Mouse (Mus musculus) megakaryocyte, adult 5-6 weeks (primary cell): ENCODE results near the gene Cdk19. TPM values are rescaled to one million over a fixed set of nuclear protein-coding genes. Genes with fewer than 3 reads are reported as not detected.
"Not testable (repeated sequence)": the region's sequence is repeated elsewhere in the genome, so short reads cannot be mapped to it uniquely, and the experiment has no call there.

Source experiments
- ATAC-seq: 2 replicates; pipeline ENCODE4 v1.8.0; 2016; ENCODE audit warnings: mild to moderate bottlenecking, inconsistent platforms; ENCODE audit not compliant: poor library complexity, severe bottlenecking
- total RNA-seq, 2 experiments: library from RNA; stranded (forward) in 1 of 2; stranded (reverse) in 1 of 2; fragments of 153-499, 151-499 nt in 1 of 2; fragments of 221-1000, 200-1000 nt in 1 of 2; gene quantifications; 2 replicates each; pipeline versions ENCODE4 v1.2.3 to v1.2.4; 2015 to 2017

The Cdk19 gene
- total RNA-seq, 2 experiments from 2014 or later: 55.6 to 68.0 TPM

DNA sequence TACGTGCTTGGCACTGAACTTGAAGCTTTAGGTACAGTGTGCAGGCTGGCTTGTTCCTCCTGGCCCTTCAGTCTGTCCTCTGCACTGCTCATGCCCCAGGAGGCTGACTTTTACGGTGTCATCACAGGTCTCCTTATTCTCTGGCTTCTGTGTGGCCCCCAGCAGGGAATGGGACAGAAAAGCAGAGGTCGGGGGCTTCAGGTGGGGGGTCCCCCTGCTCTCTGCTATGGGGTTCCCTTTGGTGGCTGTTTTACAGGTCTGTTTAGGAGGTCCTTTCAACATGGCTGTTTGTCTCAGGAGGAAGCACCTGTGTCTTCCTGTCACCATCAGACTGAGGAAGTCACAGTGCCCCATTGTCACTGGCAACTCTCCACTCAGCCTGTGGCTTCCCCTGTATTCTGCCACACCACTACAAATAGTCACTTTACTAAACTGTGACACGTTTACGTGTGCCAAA is 175.9 kb downstream of the Cdk19 start:
- peak; percentile 89 for ATAC-seq

DNA sequence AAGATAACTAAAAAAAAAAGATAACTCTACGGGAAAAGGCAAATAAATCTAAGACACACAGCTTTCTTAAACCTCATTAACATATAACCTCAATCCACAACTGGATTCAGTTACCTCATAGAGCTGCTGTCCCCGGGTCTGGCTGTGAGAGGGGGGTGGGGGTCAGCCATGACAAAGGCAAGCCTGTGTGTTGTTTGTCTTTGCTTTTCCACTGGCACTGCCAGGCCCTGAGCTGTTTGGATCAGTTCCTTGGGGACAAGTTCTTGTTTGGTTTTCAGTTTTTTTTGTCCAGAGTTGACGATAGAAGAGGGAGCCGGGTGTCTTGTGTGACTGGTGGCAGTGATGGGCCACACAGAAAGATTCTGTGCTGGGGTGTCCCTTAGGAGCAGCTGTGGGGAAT is 177.1 kb downstream of the Cdk19 start:
- no peak for ATAC-seq

DNA sequence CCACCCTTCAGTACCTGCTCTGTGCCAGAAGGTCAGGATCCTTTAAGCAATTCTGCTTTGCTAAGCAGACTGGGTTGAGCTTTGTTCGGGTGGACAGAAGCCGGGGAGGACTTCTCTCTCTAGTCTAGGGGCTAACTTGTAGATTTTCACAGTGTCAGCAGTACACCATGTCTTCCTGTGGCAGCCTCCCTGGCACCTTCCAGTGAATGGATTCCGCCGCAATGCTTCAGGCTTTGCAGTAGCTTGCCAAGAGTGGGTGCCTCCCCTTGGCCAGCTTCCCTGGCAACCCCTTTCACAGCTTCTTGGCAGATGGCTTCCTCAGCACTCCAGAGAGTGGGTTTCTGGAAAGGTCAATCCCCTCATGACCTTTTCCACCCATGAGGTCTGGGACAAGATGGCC is 180.2 kb downstream of the Cdk19 start:
- no peak for ATAC-seq

DNA sequence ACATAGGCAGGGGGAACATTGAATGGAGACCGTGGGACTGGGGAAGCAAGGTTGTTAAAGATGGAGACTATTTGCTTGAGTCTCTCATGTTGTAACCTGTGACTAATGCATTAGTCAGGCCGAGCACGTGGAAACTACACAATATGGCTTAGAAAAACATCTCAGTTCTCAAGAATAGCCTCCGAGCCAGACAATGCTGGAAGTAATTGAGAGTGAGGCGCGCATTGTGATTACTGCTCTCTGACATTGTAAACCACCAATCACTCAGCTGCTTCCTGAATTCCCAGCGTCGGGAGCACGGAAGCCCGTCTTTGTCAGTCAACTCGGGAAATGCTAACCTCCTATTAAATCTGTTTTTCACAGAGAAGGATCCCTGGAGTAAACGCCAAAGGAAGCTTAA is 182.2 kb downstream of the Cdk19 start:
- ATAC-seq: no peak

DNA sequence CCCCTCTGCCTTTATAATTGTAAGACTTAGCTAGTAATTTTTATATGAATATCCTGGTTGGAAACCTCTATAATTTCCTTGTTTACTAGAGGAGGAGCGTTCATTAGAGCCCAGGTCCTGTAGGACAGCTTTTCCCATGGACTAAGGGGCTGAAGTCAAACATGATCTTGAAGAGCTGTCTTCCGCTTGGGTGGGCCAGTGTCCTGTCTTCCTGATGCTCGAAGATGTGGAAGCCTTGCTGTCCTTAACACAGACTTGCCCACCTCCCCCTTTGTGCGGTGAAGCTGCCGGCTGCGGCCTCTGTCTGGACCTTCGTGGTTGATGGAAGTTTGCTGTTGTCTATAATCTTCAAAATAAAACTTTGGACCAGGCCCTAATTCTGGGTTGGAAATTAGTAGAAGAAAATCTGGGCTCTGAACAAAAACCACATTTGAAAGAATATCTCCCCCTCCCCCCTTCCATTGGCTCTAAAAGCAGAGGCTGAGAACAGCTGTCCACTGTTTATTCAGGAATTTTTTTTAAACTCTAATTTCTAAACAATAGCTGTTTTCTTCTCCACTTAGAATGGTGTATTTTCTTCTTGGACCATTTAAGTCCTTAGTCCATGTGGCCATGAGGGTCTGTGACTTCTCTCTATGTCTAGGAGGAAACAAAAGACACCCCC is 184.1 kb downstream of the Cdk19 start:
- no peak for ATAC-seq

DNA sequence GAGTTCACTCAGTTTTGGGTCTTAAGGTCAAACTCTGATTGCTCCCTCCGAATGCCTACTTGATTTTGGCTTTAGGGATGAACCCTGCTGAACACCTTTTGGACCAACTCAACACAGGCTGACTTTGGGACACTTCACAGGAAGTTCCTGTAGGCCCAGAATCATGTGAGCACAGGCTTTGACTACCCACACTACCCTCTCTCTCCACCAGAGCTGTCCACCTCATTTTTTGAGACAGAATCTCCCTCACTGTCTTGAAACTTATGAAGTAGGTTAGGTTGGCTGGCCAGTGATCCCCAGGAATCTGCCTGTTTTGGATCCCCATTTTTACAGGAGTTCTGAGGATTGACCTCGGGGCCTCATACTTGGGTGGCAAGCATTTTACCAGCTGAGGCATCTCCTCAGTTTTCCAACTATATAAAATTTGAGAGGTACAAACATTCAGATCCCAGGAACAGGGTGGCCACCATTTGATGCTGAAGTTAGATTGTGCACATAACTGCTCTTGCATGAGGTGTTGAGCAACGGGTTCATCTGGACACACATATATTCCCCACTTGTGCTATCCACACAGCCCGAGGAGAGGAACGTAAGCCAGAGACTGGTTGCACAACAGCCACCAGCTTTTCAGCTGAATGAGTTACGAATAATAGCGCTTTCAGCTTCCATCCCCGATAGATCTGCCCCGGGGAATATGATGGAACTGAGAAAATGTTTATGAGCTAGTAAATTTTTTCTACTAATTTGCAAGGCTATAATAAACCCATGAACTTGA is 184.9 kb downstream of the Cdk19 start:
- ATAC-seq: peak; percentile 36

DNA sequence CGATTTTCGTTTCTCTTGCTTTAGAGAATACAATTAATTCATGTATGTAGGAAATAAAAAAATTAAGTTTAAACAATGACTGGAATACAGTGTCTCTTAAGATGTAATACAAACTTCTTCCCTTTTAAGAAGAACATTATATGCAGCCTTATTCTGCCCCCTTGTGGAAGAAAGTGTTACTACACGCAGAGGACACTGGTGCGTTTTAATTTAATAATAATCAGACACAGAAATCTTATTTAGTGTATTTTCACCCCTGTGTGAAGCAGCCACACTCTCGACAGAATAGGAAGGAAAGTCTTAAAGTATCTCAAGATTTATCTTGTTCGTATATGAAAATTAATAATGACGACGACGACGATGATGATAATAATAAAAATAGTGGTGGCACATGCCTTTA is 185.6 kb downstream of the Cdk19 start:
- peak; percentile 35 for ATAC-seq

DNA sequence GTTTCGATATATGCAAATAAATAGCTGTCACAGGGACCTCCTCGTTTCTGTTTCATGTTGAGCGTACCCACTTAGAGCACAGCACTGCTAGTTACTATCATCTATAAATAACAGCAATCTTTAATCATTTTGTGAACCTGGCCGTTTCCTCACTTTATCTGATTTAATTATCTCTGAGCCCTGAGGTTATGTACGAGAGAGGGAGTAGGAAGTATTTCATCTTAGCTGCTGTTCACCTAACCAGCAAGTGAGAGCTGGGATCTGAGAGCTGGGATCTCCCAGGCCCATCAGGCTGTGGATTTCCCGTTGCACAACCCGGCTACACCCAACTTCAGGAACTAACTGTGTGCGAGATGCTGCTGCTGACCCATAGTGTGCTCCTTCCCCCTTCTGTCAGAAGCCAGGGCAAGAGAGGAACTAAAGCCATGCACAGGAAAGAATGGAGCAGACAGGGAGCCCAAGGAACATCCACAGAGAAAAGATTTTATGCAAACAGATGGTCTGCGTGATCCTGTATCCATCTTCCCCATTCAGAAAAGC is 186.3 kb downstream of the Cdk19 start:
- ATAC-seq: peak; percentile 72

DNA sequence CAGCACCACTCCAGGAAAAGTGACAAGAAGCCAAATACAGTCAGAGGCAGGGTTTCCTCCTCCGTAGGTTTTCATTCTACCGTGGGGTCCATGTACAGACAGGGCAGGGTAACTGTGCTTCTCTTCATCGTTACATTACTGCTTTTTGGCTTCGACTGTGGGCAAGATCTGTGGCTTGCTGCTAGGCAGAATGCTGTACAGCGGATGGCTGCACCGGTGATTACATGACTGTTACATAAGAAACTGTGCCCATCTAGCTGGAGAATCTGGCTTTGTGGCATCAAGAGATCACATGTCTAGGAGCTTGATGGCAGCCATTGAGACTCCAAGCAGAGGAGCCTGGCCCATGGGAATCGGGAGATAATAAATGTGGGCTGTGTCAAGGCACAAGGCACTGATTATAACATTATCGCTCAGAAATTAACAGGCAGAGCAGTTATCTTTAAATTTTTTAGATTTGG is 187.0 kb downstream of the Cdk19 start:
- 0 out of 2 replicates have a peak, but pooled peaks have one; percentile 8 for ATAC-seq

DNA sequence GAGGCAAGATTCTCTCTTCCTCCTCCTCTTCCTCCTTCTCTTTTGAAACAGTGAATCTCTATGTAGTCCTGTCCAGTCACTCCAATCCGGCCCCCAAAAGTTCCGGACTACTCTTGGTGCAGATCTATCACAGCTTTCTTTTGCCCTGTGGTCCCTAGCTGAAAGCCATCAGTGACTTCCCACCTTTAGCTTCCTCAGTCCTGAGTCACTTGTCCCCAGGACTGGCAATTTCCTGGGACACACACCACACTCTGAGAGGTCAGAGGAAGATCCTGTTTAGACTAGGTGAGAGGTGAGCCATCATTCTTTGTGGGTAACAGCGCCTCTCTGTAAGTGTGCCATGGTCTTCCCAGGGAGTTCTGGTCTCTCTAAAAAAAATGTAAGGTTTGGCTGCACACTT is 187.6 kb downstream of the Cdk19 start:
- no peak for ATAC-seq

DNA sequence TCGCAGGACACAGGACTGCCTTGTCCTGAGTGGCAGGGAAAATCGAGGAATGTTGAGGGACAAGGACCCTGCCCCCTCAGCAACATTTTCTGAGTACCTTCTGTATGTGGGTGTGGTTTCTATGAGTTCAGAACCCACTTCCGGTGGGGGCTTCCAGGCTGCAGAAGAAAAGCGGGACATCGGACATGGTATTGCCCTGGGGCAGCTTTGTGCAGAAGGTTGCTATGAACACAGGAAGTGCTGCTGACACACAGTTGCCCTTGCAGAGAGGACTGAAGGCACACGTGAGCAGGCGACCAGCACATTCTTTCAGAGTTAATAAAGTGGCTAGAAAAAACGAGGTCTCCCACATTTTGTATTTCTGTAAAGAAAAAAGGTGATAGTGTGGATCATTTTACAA is 188.2 kb downstream of the Cdk19 start:
- peak; percentile 46 for ATAC-seq

DNA sequence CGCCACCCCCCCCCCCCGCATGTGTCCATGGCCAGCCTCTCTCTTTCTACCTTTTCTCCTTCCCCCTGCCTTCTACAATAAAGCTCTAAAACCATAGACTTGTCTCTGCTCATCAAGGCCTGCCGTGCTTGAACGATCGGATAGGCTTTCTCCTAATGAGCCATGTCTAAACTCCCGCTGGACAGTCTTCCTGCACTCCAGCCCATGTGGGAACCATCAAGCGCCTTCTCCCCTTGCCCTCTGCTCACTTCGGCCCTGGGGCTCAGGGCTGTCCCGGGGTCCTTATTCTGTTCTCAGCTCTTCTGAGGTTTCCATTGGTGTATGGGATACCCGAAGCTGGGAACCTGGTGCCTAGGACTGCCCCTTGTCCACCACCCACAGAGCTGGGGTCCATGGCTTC is 189.3 kb downstream of the Cdk19 start:
- ATAC-seq: no peak

DNA sequence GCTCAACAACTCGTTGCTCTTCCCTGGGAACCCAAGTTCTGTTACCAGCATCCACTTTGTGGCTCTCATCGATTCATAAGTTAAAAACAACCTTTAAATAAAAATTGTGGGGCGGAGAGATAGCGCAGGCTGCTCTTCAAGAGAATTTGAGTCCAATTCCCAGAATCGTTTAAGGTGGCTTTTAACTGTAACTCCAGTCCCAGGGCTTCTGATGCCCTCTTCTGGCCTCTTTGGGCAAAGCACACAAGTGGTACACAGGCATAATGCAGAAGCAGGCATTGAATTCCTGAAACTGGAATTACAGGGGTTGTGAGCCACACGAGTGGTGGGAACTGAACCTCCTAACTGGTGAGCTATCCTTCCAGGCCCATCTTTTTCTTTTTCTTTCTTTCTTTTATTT is 190.3 kb downstream of the Cdk19 start:
- peak; percentile 53 for ATAC-seq

DNA sequence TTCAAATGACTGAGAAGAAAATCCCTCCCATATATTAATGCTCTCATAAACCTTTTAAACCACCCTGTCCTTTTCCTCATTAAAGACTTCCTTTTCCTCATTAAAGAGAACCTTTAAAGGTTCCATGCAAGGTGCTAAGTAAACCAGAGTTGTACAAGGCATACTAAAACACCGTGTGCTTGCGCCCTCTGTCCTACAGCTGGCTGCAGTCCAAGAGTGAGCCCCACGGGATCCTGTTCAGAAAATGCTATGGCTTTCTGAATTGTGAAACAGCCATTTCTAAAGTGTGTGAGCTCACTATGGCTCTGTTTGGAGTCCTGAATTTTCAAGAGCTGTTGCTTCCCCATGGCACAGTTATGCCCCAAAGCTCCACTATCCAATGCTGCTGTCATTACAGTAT is 191.3 kb downstream of the Cdk19 start:
- no peak for ATAC-seq

DNA sequence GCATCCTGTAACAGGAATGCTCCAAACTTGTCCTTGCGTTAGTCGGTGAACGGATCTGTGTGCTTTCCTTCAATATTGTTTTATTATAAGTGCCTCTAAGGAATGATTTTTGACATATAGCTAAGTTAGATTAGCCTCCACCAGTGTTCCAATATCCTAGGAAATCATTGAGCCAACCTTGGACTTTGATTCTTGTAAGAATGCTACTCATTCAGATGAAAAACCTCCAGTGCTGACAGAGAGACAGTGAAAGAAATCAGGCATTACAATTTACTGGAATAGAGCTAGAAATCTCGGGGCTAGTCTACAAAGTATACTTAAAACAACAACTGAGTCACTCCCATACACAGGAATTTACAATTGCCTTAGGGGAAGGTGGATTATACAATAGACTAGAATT is 193.2 kb downstream of the Cdk19 start:
- not testable (repeated sequence) for ATAC-seq

Other genes with a start within 250 kb of the Cdk19 start
- 45.0 and 56.3 TPM in 2 replicates for gene Slc16a10, start 197.3 kb upstream of the Cdk19 start, total RNA-seq (2015)
- gene Slc16a10, start 197.3 kb upstream of the Cdk19 start, total RNA-seq (2017): 29.8 and 31.6 TPM in 2 replicates
- 56.7 and 57.2 TPM in 2 replicates for gene Rpf2, start 92.5 kb upstream of the Cdk19 start, total RNA-seq (2015)
- 81.2 and 104 TPM in 2 replicates for gene Rpf2, start 92.5 kb upstream of the Cdk19 start, total RNA-seq (2017)
- 48.3 and 50.2 TPM in 2 replicates for gene Gtf3c6, start 81.5 kb upstream of the Cdk19 start, total RNA-seq (2015)
- gene Gtf3c6, start 81.5 kb upstream of the Cdk19 start, total RNA-seq (2017): 118 and 147 TPM in 2 replicates
- 62.7 and 67.7 TPM in 2 replicates for gene Amd1, start 37.4 kb upstream of the Cdk19 start, total RNA-seq (2015)
- 76.9 and 77.4 TPM in 2 replicates for gene Amd1, start 37.4 kb upstream of the Cdk19 start, total RNA-seq (2017)
- gene Slc22a16, start 230.8 kb downstream of the Cdk19 start, total RNA-seq (2015): not detected in 2 replicates
- gene Slc22a16, start 230.8 kb downstream of the Cdk19 start, total RNA-seq (2017): not detected in 2 replicates